Mouse (Mus musculus) lung, postnatal 0 days (tissue): ENCODE data around the gene Olfr458.

Experiments
- CTCF ChIP-seq: IDR thresholded peaks from 2 replicates; pipeline ENCODE4 v1.5.1; 2016; ENCODE audit warnings: antibody characterized with exemption, mild to moderate bottlenecking
- EP300 ChIP-seq: IDR thresholded peaks from 2 replicates; pipeline ENCODE4 v1.6.1; 2016; ENCODE audit warnings: antibody characterized with exemption, mild to moderate bottlenecking, control low read depth

DNA sequence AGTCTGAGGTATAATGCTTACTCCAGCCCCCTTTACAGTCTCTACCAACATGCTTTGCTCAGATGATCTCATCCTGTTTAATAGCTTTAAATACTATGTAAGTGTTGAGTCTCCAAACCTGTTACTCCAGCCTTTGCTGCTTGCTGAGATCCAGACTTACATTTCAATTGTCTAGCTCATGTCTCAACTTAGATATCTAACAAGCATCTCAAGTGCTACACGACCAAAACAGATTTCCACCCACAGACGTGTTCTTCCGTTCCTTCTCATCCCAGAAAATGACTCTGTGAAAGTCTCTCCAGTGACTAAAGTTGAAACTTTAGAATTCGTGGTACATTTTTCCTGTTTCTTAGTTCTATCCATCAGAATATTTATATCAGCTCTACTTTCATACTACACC is 38.7 kb downstream of the Olfr458 start:
- no peak for TF ChIP-seq EP300
- TF ChIP-seq CTCF: no peak
